Mouse (Mus musculus): ENCODE measurements at regions not wholly inside any gene's neighbourhood (a gene's known extent, or its start where the extent isn't known, plus 50 kb on each side); places are given as distances from the start of the nearest gene placed in this dataset.

DNA sequence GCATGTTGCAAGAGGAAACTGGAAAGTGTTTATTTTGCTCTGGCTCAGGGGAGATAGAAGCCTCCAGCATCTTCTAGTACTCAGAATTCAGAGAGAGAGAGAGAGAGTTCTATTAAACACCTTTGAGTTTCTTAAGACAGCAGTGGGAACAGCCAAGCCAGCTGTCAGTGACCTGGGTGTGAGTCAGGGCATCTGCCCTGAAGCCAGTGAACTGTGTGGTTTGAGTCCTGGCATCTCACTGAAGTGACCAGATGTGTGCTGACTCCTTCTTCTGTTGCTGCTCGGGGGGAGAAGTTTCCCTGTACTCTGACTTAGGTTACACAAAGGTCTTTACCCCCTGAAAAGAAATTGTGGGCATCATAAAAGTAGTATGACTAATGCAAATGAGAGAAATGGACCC is 70.4 kb upstream of the Kcnmb2 start:
- Histone ChIP-seq H3K4me3 (ENCODE audit: insufficient read depth, poor library complexity, severe bottlenecking) (no peak overlapping the region), H3ac (ENCODE audit: control insufficient read depth, insufficient read length, low read depth) (no peak overlapping the region)
- no peak for TF ChIP-seq CTCF (IDR thresholded peaks at IDR 0.05; ENCODE audit: control insufficient read depth, insufficient read depth, insufficient read length)
- no peak for TF ChIP-seq CEBPB (IDR thresholded peaks at IDR 0.05; ENCODE audit: low read depth)
- no peak for TF ChIP-seq MYOG (IDR thresholded peaks at IDR 0.05; ENCODE audit: control insufficient read depth, extremely low read depth, insufficient read length)
- peak; percentile 64 for TF ChIP-seq FOSL1 (IDR thresholded peaks at IDR 0.05; ENCODE audit: insufficient read depth, low read length, poor library complexity, severe bottlenecking)
- TF ChIP-seq MYOD1 (IDR thresholded peaks at IDR 0.05; ENCODE audit: control insufficient read depth, insufficient read length, low read depth) = peak; percentile 88
- no peak for TF ChIP-seq USF1 (IDR thresholded peaks at IDR 0.05; ENCODE audit: low read depth)
- TF ChIP-seq MAX (IDR thresholded peaks at IDR 0.05) = no peak

DNA sequence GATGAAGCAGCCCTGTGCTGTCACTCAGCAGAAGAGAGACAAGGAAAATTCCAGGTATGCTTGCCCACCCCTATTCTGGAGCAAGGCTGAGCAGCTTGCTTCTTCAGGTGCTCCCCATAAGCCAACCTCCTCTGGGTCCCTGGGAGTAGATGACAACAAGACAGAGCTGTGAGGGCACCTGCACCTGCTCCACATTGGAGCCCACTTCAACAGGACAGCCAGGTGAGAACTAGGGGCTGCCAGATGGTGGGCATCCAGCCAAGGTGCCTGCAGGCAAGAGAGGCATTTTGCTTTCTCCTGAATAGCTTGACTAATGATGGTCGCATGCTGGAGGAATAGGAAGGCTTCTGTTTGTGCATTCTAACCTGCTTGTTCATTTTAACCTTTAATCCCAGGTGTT is 61.1 kb upstream of the Kcnmb2 start:
- Histone ChIP-seq H3K4me3 (ENCODE audit: insufficient read depth, poor library complexity, severe bottlenecking) (no peak overlapping the region), H3K79me2 (ENCODE audit: control insufficient read depth, insufficient read depth) (no peaks in the 10 kb centered on the region), H3K27me3 (ENCODE audit: control insufficient read depth, insufficient read depth, insufficient read length) (no peaks in the 10 kb centered on the region), H3K79me3 (ENCODE audit: low read depth) (no peaks in the 10 kb centered on the region), H3K36me3 (ENCODE audit: control insufficient read depth, insufficient read depth) (no peaks in the 10 kb centered on the region), H3ac (ENCODE audit: control insufficient read depth, insufficient read length, low read depth) (no peak overlapping the region)
- TF ChIP-seq MYOD1 (IDR thresholded peaks at IDR 0.05; ENCODE audit: control insufficient read depth, insufficient read length, low read depth) = no peak
- no peak for TF ChIP-seq USF1 (IDR thresholded peaks at IDR 0.05; ENCODE audit: low read depth)
- no peak for TF ChIP-seq CEBPB (IDR thresholded peaks at IDR 0.05; ENCODE audit: low read depth)
- no peak for TF ChIP-seq CTCF (IDR thresholded peaks at IDR 0.05; ENCODE audit: control insufficient read depth, insufficient read depth, insufficient read length)
- no peak for TF ChIP-seq FOSL1 (IDR thresholded peaks at IDR 0.05; ENCODE audit: insufficient read depth, low read length, poor library complexity, severe bottlenecking)
- no peak for TF ChIP-seq MYOG (IDR thresholded peaks at IDR 0.05; ENCODE audit: control insufficient read depth, extremely low read depth, insufficient read length)
- no peak for TF ChIP-seq MAX (IDR thresholded peaks at IDR 0.05)

More for the DNA sequence above, 70.4 kb upstream of the Kcnmb2 start:
- Histone ChIP-seq H3K79me3 (ENCODE audit: low read depth) (no peaks in the 10 kb centered on the region), H3K27me3 (ENCODE audit: control insufficient read depth, insufficient read depth, insufficient read length) (no peaks in the 10 kb centered on the region), H3K36me3 (ENCODE audit: control insufficient read depth, insufficient read depth) (no peaks in the 10 kb centered on the region), H3K79me2 (ENCODE audit: control insufficient read depth, insufficient read depth) (no peaks in the 10 kb centered on the region)

DNA sequence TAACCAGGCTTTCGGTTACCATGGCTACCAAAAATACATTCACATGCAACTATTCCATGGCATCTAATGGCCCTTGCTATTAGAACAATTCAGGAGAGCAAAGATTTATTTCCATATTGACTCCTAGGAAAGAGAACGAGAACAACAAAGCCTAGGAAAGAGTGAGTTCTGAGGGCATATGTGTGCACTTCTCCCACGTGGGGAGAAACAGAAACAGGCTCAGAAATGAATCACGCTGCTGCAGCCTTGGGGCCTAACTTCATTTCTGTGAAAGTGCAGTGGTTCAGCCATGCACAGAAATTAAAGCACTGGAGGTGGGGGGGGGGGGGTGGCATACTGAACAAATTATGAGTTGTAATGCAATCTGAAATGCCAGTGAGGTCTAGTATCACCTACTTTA is 55.2 kb upstream of the Kcnmb2 start:
- no peaks in the 10 kb centered on the region for H3K79me2 ChIP-seq (ENCODE audit: control insufficient read depth, insufficient read depth)
- no peak for TF ChIP-seq USF1 (IDR thresholded peaks at IDR 0.05; ENCODE audit: low read depth)
- no peak for TF ChIP-seq CEBPB (IDR thresholded peaks at IDR 0.05; ENCODE audit: low read depth)
- no peak for TF ChIP-seq FOSL1 (IDR thresholded peaks at IDR 0.05; ENCODE audit: insufficient read depth, low read length, poor library complexity, severe bottlenecking)
- TF ChIP-seq MAX (IDR thresholded peaks at IDR 0.05) = no peak
- no peak for TF ChIP-seq MYOD1 (IDR thresholded peaks at IDR 0.05; ENCODE audit: control insufficient read depth, insufficient read length, low read depth)
- TF ChIP-seq CTCF (IDR thresholded peaks at IDR 0.05; ENCODE audit: control insufficient read depth, insufficient read depth, insufficient read length) = no peak
- no peak for TF ChIP-seq MYOG (IDR thresholded peaks at IDR 0.05; ENCODE audit: control insufficient read depth, extremely low read depth, insufficient read length)
- no peak overlapping the region for H3ac ChIP-seq (ENCODE audit: control insufficient read depth, insufficient read length, low read depth)
- H3K27me3 ChIP-seq (ENCODE audit: control insufficient read depth, insufficient read depth, insufficient read length) = no peaks in the 10 kb centered on the region
- no peak overlapping the region for H3K4me3 ChIP-seq (ENCODE audit: insufficient read depth, poor library complexity, severe bottlenecking)
- no peaks in the 10 kb centered on the region for H3K36me3 ChIP-seq (ENCODE audit: control insufficient read depth, insufficient read depth)
- no peaks in the 10 kb centered on the region for H3K79me3 ChIP-seq (ENCODE audit: low read depth)

Data from C2C12 (cell line).